Mouse (Mus musculus) forebrain, embryonic 11.5 days (tissue): Measurements from ENCODE around the gene Gm11492. TPM values are rescaled to one million over a fixed set of nuclear protein-coding genes. Genes with fewer than 3 reads are reported as not detected.
A peak's percentile ranks its signal among the peaks of the same experiment; 100 is the strongest.

ENCODE experiments used
- ATAC-seq: fragments of 200-750 bp; cut with Nextera tagmentation; replicated peaks from 2 replicates; pipeline ENCODE4 v1.8.0; 2017; ENCODE audit warnings: moderate TSS enrichment; ENCODE audit not compliant: low FRiP score
- DNase-seq: peaks from one replicate; pipeline ENCODE4 v3.0.0-alpha.2; 2017; ENCODE audit warnings: low spot score
- H3K27ac ChIP-seq: fragments of 300-500 bp; sonication (generic); 2 replicates; pipeline ENCODE4 v1.5.1; 2014; ENCODE audit warnings: low read depth, low read length
- H3K27me3 ChIP-seq: fragments of 300-500 bp; sonication (generic); 2 replicates; pipeline ENCODE4 v1.6.1; 2014; ENCODE audit warnings: mild to moderate bottlenecking, low read length, mixed read lengths; ENCODE audit not compliant: control insufficient read depth, insufficient read depth
- H3K36me3 ChIP-seq: fragments of 300-500 bp; sonication (generic); 2 replicates; pipeline ENCODE4 v1.6.1; 2014; ENCODE audit warnings: mild to moderate bottlenecking, low read length, moderate library complexity, mixed read lengths; ENCODE audit not compliant: control insufficient read depth, insufficient read depth
- H3K4me1 ChIP-seq: fragments of 300-500 bp; sonication (generic); replicated peaks from 2 replicates; pipeline ENCODE4 v1.6.1; 2014; ENCODE audit warnings: low read length, mixed read lengths; ENCODE audit not compliant: control insufficient read depth, insufficient read depth
- H3K4me2 ChIP-seq: fragments of 300-500 bp; sonication (generic); 2 replicates; pipeline ENCODE4 v1.6.1; 2014; ENCODE audit warnings: low read depth, mild to moderate bottlenecking, low read length, moderate library complexity, mixed read lengths; ENCODE audit not compliant: severe bottlenecking
- H3K4me3 ChIP-seq: fragments of 300-500 bp; sonication (generic); 2 replicates; pipeline ENCODE4 v1.5.1; 2014; ENCODE audit warnings: low read depth, low read length
- H3K9ac ChIP-seq: fragments of 300-500 bp; sonication (generic); 2 replicates; pipeline ENCODE4 v1.6.1; 2014; ENCODE audit warnings: low read length
- H3K9me3 ChIP-seq: fragments of 300-500 bp; sonication (generic); 2 replicates; pipeline ENCODE4 v1.6.1; 2016; ENCODE audit warnings: low read length, mixed read lengths; ENCODE audit not compliant: control insufficient read depth
- WGBS: fragments of 180-500 bp; shearing (Covaris S2); extraction: QIAGEN DNeasy Blood & Tissue Kit; methylation state at CpG from one replicate; pipeline ENCODE4 v1.1.7; 2014; 5-methylcytosine and 5-hydroxymethylcytosine counted together
- polyA plus RNA-seq: library from polyadenylated mRNA; unstranded; fragments of >200 nt; fragmentation: Nextera tagmentation; extraction: Ambion mirVana; gene quantifications from 2 replicates; pipeline ENCODE4 v1.2.1, GENCODE M21; 2014

Gm11492 gene
- polyA plus RNA-seq, 1 experiment from 2014 or later = not detected

DNA sequence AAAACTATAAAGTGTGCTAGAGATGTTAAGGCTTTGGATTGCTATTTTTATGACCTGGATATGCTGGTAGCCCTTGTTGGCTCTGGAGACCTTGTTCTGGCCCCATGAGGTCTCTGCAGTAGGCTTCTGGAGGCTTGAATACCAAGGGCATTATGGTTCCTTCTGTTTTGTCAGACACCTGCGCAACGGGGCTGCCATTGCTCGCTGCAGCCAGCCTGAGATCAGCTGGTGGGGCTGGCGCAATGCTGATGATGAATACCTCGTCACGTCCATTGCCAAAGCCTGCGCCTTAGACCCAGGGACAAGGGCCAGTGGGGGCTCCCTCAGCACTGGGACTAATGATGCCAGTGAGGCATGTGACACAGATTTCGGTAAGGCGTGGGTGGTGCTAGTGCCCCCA, 35.8 kb downstream of the Gm11492 start:
- Histone ChIP-seq H3K9me3 (no peaks in the 10 kb centered on the region), H3K4me3 (no peak overlapping the region), H3K27ac (no peak overlapping the region), H3K27me3 (no peaks in the 10 kb centered on the region), H3K9ac (no peak overlapping the region), H3K36me3 (peaks cover 34% of the 10 kb centered on the region), H3K4me2 (no peak overlapping the region), H3K4me1 (no peaks in the 10 kb centered on the region)
- DNase-seq (no peak), ATAC-seq (no peak)
- WGBS = 93% methylated on average over 9 of the region's 9 CpGs

DNA sequence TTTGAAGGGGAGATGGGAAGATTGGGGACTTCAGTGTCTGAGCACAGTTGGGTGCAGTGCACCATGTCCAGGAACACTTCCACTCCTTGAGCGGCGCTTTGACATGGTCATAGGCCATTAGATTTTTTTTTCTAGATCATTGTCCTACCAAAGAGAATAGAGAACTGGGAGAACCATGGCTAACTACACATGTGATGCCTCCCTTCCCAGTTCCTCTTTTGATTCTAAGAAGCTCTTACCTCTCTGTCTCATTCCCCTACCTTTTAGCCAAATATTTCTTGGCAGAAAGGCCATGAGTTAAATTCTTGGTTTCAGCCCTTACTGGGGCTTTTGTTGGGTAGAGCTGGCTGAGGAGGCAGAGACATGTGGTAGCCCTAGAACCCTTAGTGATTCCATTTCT, 37.1 kb downstream of the Gm11492 start:
- no peak overlapping the region for H3K9ac ChIP-seq
- ATAC-seq (no peak), DNase-seq (no peak)
- no peaks in the 10 kb centered on the region for H3K4me1 ChIP-seq
- H3K36me3 ChIP-seq = peaks cover 29% of the 10 kb centered on the region; the same call in 1 of the 2 replicates
- H3K9me3 ChIP-seq = no peaks in the 10 kb centered on the region
- 96% methylated on average over 2 of the region's 2 CpGs for WGBS
- H3K4me3 ChIP-seq = no peak overlapping the region
- H3K27ac ChIP-seq = no peak overlapping the region
- H3K4me2 ChIP-seq = no peak overlapping the region
- H3K27me3 ChIP-seq = no peaks in the 10 kb centered on the region

DNA sequence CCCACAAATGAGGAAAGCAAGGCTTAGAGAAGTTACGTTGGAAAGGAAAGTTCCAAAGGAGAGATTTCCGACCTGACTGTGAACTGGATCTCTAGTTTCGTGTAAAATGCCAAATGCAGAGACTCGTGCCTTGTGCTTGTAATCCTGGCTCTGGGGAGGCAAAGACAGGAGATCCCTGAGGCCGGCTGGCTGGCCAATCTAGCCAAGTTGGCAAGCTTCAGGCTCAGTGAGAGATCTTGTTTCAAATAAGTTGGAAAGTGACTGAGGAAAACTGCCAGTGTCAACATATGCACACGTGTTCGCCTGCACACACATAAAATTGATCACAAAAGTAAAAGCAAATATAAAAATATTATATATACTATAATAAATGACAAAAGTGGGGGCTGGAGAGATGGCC, 42.8 kb downstream of the Gm11492 start:
- Histone ChIP-seq H3K4me2 (no peak overlapping the region), H3K9me3 (no peaks in the 10 kb centered on the region), H3K4me3 (no peak overlapping the region), H3K27ac (no peak overlapping the region), H3K9ac (no peak overlapping the region), H3K4me1 (no peaks in the 10 kb centered on the region), H3K27me3 (no peaks in the 10 kb centered on the region), H3K36me3 (peaks cover 32% of the 10 kb centered on the region)
- WGBS = 87% methylated on average over 7 of the region's 7 CpGs
- ATAC-seq (no peak), DNase-seq (peak; percentile 30)

DNA sequence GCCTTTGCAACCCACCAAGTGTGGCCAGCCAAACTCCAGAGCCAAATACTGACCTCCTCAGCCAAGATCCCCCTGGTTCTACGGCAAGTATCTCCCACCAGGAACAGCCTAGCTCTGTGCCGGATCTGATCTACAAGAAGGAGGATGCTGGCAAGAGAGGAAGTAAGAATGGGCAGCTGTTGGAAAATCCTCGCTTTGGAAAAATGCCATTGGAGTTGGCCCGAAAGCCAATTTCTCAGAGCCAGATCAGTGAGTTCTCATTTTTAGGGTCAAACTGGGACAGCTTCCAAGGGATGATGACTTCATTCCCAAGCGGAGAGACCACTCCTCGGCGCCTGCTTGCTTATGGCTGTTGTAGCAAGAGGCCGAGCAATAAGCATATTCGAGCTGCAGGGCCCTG, 45.1 kb downstream of the Gm11492 start:
- DNase-seq (peak; percentile 42), ATAC-seq (no peak)
- no peak overlapping the region for H3K4me2 ChIP-seq
- no peaks in the 10 kb centered on the region for H3K27me3 ChIP-seq
- H3K9me3 ChIP-seq = no peaks in the 10 kb centered on the region; the same call in 1 of the 2 replicates
- no peak overlapping the region for H3K27ac ChIP-seq
- H3K4me1 ChIP-seq = no peaks in the 10 kb centered on the region
- no peak overlapping the region for H3K9ac ChIP-seq
- 94% methylated on average over 9 of the region's 9 CpGs for WGBS
- H3K4me3 ChIP-seq = no peak overlapping the region
- H3K36me3 ChIP-seq = peaks cover 31% of the 10 kb centered on the region

DNA sequence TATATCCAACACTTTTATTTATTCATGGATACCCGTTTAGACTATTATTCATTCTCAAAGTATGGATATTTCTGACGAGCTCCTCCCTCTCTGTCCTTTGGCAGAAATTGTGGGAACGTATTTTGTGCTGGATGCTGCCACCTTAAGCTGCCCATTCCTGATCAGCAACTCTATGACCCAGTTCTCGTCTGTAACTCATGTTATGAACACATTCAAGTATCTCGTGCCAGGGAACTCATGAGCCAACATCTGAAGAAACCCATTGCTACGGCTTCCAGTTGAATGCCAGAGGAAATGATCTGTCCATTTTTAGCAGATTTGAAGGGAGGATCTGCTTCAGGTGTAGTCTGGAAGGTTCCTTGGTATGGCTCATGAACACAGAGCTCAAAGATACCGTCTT, 47.5 kb downstream of the Gm11492 start:
- DNase-seq (no peak), ATAC-seq (no peak)
- no peak overlapping the region for H3K27ac ChIP-seq
- no peak overlapping the region for H3K4me2 ChIP-seq
- no peaks in the 10 kb centered on the region for H3K27me3 ChIP-seq
- H3K4me1 ChIP-seq = no peaks in the 10 kb centered on the region
- H3K9me3 ChIP-seq = no peaks in the 10 kb centered on the region; the same call in 1 of the 2 replicates
- peaks cover 42% of the 10 kb centered on the region for H3K36me3 ChIP-seq
- WGBS = 90% methylated on average over 7 of the region's 7 CpGs
- no peak overlapping the region for H3K9ac ChIP-seq
- no peak overlapping the region for H3K4me3 ChIP-seq

DNA sequence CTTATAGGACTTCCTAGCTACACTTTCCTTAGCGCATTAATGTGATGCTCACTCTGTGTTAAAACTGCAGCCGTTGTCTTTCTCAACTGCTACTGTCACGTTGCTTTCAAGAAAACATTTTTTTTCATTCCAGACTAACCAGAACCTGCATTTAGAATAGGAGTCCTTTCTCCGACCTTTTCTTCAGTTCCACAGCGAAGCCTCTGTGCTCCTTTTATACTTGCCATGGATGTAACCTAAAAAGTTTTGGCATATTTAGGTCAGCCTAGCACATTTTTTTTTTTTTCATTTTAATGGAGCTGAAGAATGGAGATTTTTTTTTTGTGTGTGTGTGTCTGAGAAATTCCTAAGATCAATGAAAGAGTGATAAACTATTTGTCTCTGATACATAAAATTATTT, 49.1 kb downstream of the Gm11492 start:
- Histone ChIP-seq H3K4me2 (no peak overlapping the region), H3K27ac (no peak overlapping the region), H3K4me3 (no peak overlapping the region), H3K27me3 (no peaks in the 10 kb centered on the region), H3K9me3 (no peaks in the 10 kb centered on the region; the same call in 1 of the 2 replicates), H3K9ac (no peak overlapping the region), H3K36me3 (peaks cover 39% of the 10 kb centered on the region), H3K4me1 (no peaks in the 10 kb centered on the region)
- DNase-seq = no peak
- 96% methylated on average over 5 of the region's 5 CpGs for WGBS
- ATAC-seq = no peak

DNA sequence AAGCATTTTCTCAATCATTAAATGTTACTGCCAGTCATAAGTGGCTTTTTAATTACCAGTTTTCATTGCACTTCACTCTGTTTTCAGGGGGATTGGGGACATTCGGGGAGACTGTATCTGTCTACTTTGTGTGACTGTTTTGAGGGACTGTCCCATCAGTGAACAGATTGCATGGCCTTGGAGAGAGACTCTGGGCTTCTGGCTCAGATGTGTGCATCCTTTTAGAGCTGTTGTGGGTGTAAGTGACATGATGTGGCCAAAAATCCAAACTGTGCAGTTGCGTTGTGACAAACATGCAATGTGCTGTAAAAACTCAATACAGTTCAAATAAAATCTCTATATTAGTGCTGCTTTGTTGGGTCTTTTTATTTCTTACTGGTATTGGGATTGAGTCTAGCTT, 49.5 kb downstream of the Gm11492 start:
- peaks cover 39% of the 10 kb centered on the region for H3K36me3 ChIP-seq

DNA sequence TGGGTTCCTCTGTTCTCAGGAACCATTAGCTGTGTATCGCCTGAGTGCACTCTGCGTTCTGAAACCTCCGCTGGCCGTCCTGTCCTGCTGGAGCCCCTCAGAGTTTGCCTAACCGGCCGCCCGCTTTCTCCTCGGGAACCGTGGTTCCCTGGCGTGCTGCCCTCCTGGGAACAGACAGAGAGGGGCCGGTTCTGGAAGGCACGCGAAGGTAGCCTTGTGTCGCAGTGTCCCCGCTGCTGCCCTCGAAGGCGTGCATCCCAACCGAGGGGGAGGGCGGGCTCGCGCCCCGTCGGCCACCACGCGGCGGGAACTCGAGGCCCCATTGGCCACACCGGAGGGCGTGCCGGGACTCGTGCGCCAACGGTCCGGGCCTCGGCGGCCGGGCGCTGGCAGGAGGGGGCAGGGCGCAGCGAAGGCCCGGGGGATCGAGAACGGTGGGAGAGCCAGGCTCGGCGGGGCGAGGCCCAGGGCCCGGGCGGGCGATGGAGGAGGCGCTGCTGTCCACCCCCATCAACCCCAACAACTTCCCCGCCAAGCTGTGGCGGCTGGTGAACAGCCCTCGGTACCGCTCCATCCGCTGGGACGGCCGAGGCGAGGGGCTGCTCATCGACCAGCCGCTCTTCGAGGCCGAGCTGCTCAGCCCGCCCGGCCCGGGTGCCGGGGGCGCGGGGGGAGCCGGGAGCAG, 50.5 kb downstream of the Gm11492 start, which contains the start of gene Hsf5:
Gene Hsf5, plus strand, starts transcription at position 375 of the 685 bp plus-strand sequence.
- no peaks in the 10 kb centered on the region for H3K27me3 ChIP-seq
- H3K4me2 ChIP-seq = no peak within 1 kb of the TSS
- peaks cover 37% of the 10 kb centered on the region for H3K36me3 ChIP-seq
- DNase-seq (no peak), ATAC-seq (no peak)
- no peak within 1 kb of the TSS for H3K27ac ChIP-seq
- no peak within 1 kb of the TSS for H3K9ac ChIP-seq
- 90% methylated on average over 69 of the region's 69 CpGs for WGBS
- H3K4me1 ChIP-seq = no peaks in the 10 kb centered on the region
- no peak within 1 kb of the TSS for H3K4me3 ChIP-seq
- no peaks in the 10 kb centered on the region; the same call in 1 of the 2 replicates for H3K9me3 ChIP-seq

More for the DNA sequence above, 49.5 kb downstream of the Gm11492 start:
- H3K9me3 ChIP-seq = no peaks in the 10 kb centered on the region; the same call in 1 of the 2 replicates
- DNase-seq = no peak
- 97% methylated on average over 2 of the region's 2 CpGs for WGBS
- ATAC-seq = no peak
- H3K27ac ChIP-seq = no peak overlapping the region
- no peak overlapping the region for H3K4me3 ChIP-seq
- no peaks in the 10 kb centered on the region for H3K4me1 ChIP-seq
- H3K27me3 ChIP-seq = no peaks in the 10 kb centered on the region
- no peak overlapping the region for H3K9ac ChIP-seq
- no peak overlapping the region for H3K4me2 ChIP-seq

DNA sequence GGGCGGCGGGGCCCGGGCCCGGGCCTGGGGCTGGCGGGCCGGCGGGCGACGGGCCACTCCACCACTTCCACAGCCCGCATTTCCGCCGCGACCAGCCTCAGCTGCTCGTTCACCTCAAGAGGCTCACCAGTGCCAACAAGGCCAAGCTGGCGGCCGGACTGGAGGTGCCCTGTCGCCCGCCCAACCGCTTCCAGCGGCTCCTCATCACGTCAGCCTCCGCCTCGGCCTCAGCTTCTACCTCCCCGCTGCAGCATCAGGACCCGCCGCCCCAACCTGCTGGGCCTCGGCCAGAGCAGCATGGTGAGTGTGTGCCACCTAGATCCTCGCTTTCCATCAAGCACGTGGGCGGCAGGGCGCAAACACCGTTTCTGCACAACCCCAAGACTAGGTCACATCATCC, 51.2 kb downstream of the Gm11492 start:
- Histone ChIP-seq H3K4me1 (no peaks in the 10 kb centered on the region), H3K27ac (no peak overlapping the region), H3K27me3 (no peaks in the 10 kb centered on the region), H3K4me2 (no peak overlapping the region), H3K4me3 (no peak overlapping the region), H3K9ac (no peak overlapping the region), H3K36me3 (peaks cover 32% of the 10 kb centered on the region), H3K9me3 (no peaks in the 10 kb centered on the region; the same call in 1 of the 2 replicates)
- DNase-seq = no peak
- 94% methylated on average over 32 of the region's 32 CpGs for WGBS
- no peak for ATAC-seq
